Mouse (Mus musculus) neural tube, embryonic 12.5 days (tissue): ENCODE results near the gene Ythdf1. TPM values are rescaled to one million over a fixed set of nuclear protein-coding genes. Genes with fewer than 3 reads are reported as not detected.

Experiments used
- ATAC-seq: fragments of 200-750 bp; cut with Nextera tagmentation; 2 replicates; pipeline ENCODE4 v1.8.0; 2017; ENCODE audit warnings: low read depth, mild to moderate bottlenecking, moderate TSS enrichment, moderate library complexity; ENCODE audit not compliant: low FRiP score
- H3K27ac ChIP-seq: fragments of 300-500 bp; sonication (generic); 2 replicates; pipeline ENCODE4 v1.5.1; 2016
- H3K27me3 ChIP-seq: fragments of 300-500 bp; sonication (generic); replicated peaks from 2 replicates; pipeline ENCODE4 v1.6.1; 2016; ENCODE audit warnings: mild to moderate bottlenecking
- H3K36me3 ChIP-seq: fragments of 300-500 bp; sonication (generic); 2 replicates; pipeline ENCODE4 v1.6.1; 2016; ENCODE audit warnings: mild to moderate bottlenecking
- H3K4me1 ChIP-seq: fragments of 300-500 bp; sonication (generic); 2 replicates; pipeline ENCODE4 v1.6.1; 2016
- H3K4me2 ChIP-seq: fragments of 300-500 bp; sonication (generic); replicated peaks from 2 replicates; pipeline ENCODE4 v1.6.1; 2016; ENCODE audit warnings: mild to moderate bottlenecking
- H3K4me3 ChIP-seq: fragments of 300-500 bp; sonication (generic); 2 replicates; pipeline ENCODE4 v1.5.1; 2016
- H3K9ac ChIP-seq: fragments of 300-500 bp; sonication (generic); 2 replicates; pipeline ENCODE4 v1.6.1; 2016; ENCODE audit warnings: mild to moderate bottlenecking
- H3K9me3 ChIP-seq: fragments of 300-500 bp; sonication (generic); 2 replicates; pipeline ENCODE4 v1.6.1; 2016; ENCODE audit warnings: mild to moderate bottlenecking
- WGBS: fragments of 180-500 bp; shearing (Covaris S2); methylation state at CpG from one replicate; pipeline ENCODE4 v1.1.7; 2016; 5-methylcytosine and 5-hydroxymethylcytosine counted together
- polyA plus RNA-seq: library from polyadenylated mRNA; unstranded; fragments of >200 nt; fragmentation: Nextera tagmentation; extraction: Ambion mirVana; gene quantifications from 2 replicates; pipeline ENCODE4 v1.2.1, GENCODE M21; 2016

Gene Ythdf1
- polyA plus RNA-seq, 1 experiment from 2014 or later = 64.7 TPM

DNA sequence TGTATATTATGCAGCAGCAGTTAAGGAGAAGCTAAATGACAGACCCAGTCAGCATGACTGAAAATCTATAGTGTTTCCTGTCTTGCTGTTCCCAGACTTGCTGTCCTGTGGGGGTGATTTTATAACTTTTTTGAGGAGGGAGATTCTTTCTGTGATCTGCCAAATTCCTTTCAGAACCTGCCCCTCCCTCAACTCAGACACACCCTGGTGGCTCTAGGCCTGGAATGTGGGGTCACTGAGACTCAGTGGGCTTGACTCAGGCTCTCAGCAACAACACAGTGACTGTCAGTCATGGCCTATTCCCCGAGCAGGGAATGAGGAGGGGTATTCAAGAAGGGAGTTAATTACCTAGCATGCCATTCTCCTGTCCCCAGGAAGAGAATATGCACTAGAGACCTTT lies 29.2 kb upstream of the Ythdf1 start:
- no peak for ATAC-seq
- Histone ChIP-seq H3K9ac (no peak overlapping the region), H3K9me3 (no peaks in the 10 kb centered on the region), H3K36me3 (no peaks in the 10 kb centered on the region; the same call in 1 of the 2 replicates), H3K4me3 (no peak overlapping the region), H3K27ac (no peak overlapping the region), H3K4me1 (peaks cover 31% of the 10 kb centered on the region), H3K27me3 (no peaks in the 10 kb centered on the region), H3K4me2 (no peak overlapping the region)
- WGBS = 26% methylated on average over 1 of the region's 1 CpGs

DNA sequence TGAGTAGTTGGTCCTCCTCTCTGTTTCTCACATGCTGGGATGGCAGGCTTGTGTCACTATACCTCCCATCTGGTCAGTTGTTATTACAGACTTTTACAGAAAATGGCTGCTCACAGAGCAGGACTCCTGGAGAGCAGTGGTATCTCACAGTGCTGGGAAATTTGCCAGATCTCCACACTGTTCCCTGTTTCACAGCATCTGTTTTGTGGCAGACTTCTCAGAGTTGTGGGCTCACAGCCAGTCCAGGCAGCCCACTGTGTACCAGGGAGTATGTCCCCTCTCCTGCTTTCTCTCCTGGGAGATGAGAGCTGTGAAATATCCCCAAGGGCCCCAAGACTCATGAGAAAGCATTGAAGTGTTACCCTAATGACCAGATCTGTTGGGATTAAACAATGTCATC lies 21.1 kb upstream of the Ythdf1 start:
- no peak overlapping the region for H3K27ac ChIP-seq
- H3K4me3 ChIP-seq = no peak overlapping the region
- H3K9me3 ChIP-seq = no peaks in the 10 kb centered on the region
- no peak overlapping the region for H3K9ac ChIP-seq
- peaks cover 23% of the 10 kb centered on the region for H3K36me3 ChIP-seq
- H3K27me3 ChIP-seq = no peaks in the 10 kb centered on the region
- ATAC-seq = no peak
- no peak overlapping the region for H3K4me2 ChIP-seq
- H3K4me1 ChIP-seq = no peaks in the 10 kb centered on the region

DNA sequence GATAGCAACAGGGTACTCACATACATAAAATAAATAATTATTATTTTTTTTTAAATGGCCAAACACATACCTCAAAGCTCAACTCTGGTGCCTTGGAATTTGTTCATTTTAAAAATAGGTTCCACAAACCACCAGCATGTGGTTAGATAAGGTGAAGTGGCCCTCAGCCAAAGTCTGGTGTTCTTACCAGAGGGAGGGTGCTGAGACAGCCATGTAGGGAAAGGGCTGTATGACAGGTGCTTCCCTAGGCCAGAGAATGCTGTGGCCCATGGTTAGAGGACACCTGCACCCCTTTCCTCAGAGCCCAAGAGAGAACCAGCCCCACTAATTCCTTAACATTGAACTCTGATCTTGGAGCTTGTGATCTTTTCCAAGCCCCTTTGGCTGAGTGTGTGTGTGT lies 19.4 kb upstream of the Ythdf1 start:
- H3K36me3 ChIP-seq = peaks cover 27% of the 10 kb centered on the region
- no peak for ATAC-seq
- H3K27me3 ChIP-seq = no peaks in the 10 kb centered on the region
- H3K9ac ChIP-seq = no peak overlapping the region
- no peaks in the 10 kb centered on the region for H3K9me3 ChIP-seq
- no peak overlapping the region for H3K4me3 ChIP-seq
- H3K4me1 ChIP-seq = no peaks in the 10 kb centered on the region
- no peak overlapping the region for H3K27ac ChIP-seq
- no peak overlapping the region for H3K4me2 ChIP-seq

DNA sequence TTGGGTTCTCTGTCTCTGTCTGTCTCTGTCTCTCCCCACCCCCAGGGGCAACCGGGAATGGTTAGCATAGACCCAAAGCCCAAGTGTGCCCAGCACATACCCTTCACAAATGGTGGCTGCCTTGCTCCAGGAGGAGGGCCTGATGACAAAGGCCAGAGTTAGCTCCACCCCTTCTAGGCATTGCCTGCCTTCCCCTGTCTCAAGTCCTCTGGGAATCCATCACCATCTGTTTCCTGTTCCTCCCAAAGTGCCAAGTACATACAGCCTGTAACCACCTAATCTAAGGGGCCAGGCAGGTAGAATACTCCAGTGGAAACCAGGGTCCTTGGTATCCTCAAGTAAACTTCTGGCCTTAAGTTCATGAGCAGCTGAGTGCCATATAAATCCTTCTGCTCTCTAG lies 11.7 kb upstream of the Ythdf1 start:
- H3K4me2 ChIP-seq = no peak overlapping the region
- H3K36me3 ChIP-seq = peaks cover 17% of the 10 kb centered on the region; the same call in 1 of the 2 replicates
- H3K27me3 ChIP-seq = no peaks in the 10 kb centered on the region
- WGBS = 73% methylated on average over 1 of the region's 1 CpGs
- H3K9me3 ChIP-seq = no peaks in the 10 kb centered on the region
- H3K9ac ChIP-seq = no peak overlapping the region
- H3K4me1 ChIP-seq = no peaks in the 10 kb centered on the region; the same call in 1 of the 2 replicates
- no peak for ATAC-seq
- no peak overlapping the region for H3K27ac ChIP-seq
- no peak overlapping the region for H3K4me3 ChIP-seq

DNA sequence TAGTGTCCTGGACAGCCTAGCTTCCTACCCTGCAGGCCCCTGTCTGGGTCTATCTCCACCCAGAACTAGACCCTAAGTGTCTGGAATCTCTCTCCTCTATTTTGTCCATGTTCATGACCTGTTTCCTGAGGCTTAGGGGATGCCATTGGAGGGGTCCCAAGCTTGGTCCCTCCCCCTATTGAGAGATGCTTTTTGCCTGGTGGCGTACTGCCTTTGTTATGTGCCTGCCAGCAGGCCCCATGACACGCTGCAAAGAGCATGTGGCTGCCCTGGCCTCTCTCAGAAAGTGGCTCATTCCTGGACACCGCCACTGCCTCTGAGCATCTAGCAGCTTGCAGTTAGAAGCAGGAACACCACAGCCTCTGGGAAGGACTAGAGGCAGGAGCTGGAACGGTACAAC lies 8.0 kb upstream of the Ythdf1 start, which contains the start of gene Birc7:
Gene Birc7, plus strand, starts transcription at position 301 of the 400 bp plus-strand sequence.
- H3K9me3 ChIP-seq = no peaks in the 10 kb centered on the region
- H3K27ac ChIP-seq = no peak within 1 kb of the TSS
- H3K4me2 ChIP-seq = no peak within 1 kb of the TSS
- 50% methylated on average over 4 of the region's 4 CpGs for WGBS
- no peaks in the 10 kb centered on the region for H3K27me3 ChIP-seq
- H3K36me3 ChIP-seq = peaks cover 4% of the 10 kb centered on the region; the same call in 1 of the 2 replicates
- no peak for ATAC-seq
- no peaks in the 10 kb centered on the region; the same call in 1 of the 2 replicates for H3K4me1 ChIP-seq
- H3K4me3 ChIP-seq = no peak within 1 kb of the TSS
- no peak within 1 kb of the TSS for H3K9ac ChIP-seq

DNA sequence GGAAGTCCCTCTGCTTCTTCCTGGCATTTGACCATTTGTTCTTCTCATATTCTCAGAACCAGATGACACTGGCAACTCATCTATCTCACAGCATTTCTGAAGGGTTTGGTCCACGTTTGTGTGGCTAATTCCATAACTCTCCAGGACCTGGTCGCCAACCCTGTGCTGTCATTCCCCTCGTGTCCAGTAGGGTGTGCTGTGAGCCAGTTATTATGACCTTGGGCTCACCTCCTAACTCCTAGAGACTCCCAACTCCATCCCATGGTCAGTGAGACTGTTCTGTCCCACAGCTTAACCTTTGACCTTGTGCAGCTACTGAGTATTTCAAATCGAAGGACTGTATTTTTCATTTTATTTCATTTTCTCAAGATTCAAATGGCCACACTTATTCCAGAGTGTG lies 4.4 kb upstream of the Ythdf1 start:
- no peak overlapping the region for H3K4me2 ChIP-seq
- H3K4me3 ChIP-seq = no peak overlapping the region
- no peak overlapping the region for H3K27ac ChIP-seq
- ATAC-seq = no peak
- 5% methylated on average over 4 of the region's 4 CpGs for WGBS
- H3K9ac ChIP-seq = no peak overlapping the region
- H3K4me1 ChIP-seq = peaks cover 4% of the 10 kb centered on the region; the same call in 1 of the 2 replicates
- H3K9me3 ChIP-seq = no peaks in the 10 kb centered on the region
- H3K36me3 ChIP-seq = no peaks in the 10 kb centered on the region
- no peaks in the 10 kb centered on the region for H3K27me3 ChIP-seq

DNA sequence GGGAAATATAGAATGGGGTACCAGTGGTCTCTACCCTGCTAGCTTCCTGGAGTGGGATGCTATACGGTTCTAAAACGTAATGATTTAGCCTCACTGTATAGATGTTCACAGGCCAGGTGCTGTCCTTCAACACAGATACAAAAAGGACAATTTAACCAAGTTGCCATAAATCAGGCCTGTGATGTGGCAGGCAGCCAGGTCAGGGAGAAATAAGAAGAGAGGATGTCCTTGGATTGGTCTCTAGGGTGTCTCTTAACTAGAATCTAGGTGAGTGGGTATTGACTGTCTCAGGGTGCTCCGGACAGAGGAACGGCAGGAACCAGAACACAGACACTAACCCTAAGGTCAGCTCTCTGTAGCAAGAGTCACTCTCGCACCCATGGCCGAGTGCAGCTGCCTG lies 2.0 kb upstream of the Ythdf1 start:
- Histone ChIP-seq H3K4me2 (no peak overlapping the region), H3K27me3 (no peaks in the 10 kb centered on the region), H3K4me1 (peaks cover 13% of the 10 kb centered on the region), H3K9ac (no peak overlapping the region), H3K27ac (no peak overlapping the region), H3K4me3 (no peak overlapping the region), H3K9me3 (no peaks in the 10 kb centered on the region), H3K36me3 (peaks cover 8% of the 10 kb centered on the region; the same call in 1 of the 2 replicates)
- no peak for ATAC-seq
- 91% methylated on average over 6 of the region's 6 CpGs for WGBS

DNA sequence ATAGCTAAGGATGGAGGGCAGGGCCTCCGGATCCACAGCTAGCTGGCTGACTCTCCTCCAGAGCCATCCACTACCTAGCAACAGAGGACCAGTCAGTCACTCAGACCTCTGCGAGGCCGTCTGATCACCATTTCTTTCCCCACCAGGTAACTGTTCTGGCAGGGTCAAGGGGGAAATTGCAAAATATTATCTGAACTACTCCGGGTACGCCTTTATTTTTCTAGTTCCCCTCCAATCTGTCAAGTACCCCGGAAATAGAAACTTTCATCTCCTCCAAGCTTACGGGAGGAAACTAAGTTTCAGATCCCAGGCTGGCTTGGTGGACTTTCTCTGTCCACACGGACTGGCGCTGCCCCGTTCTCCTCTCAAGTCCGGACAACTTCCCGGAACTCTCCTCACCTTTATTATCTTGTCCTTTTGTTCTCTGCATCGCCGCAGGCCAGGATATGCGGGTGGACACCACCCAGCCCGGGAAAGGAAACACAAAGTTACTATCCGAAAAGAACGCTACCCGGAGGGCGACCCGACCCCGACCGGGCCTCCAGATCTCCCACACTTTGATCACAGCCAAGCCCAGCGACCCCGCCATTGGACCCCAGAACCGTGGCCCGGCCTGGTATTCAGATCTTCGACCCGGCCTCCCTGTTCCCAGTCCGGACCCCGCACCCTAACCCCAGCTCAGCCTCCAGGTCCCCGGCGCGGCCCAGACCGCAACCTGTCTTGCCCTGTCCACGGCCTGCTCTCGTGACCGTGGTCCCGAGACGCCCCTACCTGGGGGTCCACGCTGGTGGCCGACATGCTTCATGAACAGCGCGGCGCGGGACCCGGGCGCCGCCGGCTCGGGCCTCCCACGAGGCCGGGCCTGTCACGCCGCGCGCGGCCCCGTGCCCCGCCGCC lies 588 bp downstream of the Ythdf1 start:
- Histone ChIP-seq H3K4me3 (peak overlapping the region; percentile 100), H3K27me3 (no peaks in the 10 kb centered on the region), H3K36me3 (peaks cover 26% of the 10 kb centered on the region; the same call in 1 of the 2 replicates), H3K9ac (peak overlapping the region; percentile 99), H3K4me2 (peak overlapping the region; percentile 89), H3K9me3 (no peaks in the 10 kb centered on the region), H3K27ac (no peak overlapping the region), H3K4me1 (peaks cover 16% of the 10 kb centered on the region)
- 1% methylated on average over 61 of the region's 61 CpGs for WGBS
- peak; percentile 65 for ATAC-seq

DNA sequence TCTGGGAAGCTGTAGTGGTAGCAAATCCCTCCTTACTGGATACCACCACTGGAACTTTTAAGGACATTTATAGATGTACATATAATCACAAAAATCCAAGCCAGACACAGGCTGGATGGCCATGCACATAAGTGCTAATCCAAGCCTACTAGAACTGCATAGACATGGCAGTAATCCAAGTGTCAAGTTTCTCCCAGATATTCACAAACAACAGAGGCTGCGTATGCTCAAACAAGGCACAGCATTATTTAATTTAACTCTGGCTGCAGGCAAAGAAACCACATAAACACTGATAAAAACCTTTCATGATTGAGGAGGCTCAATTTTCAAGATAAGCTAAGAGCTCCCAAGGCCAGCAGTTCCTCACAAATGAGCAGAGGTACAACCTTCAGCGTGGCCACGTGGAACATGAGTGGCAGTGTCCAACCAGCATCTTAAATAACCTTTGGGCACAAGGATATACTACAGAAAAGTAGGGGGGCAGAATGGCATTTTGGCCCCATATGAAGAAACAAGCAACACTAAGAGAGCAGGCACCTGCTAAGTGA lies 4.8 kb downstream of the Ythdf1 start:
- Histone ChIP-seq H3K27me3 (no peaks in the 10 kb centered on the region), H3K9me3 (no peaks in the 10 kb centered on the region), H3K4me2 (no peak overlapping the region), H3K4me1 (peaks cover 12% of the 10 kb centered on the region), H3K9ac (no peak overlapping the region), H3K36me3 (peaks cover 63% of the 10 kb centered on the region), H3K27ac (no peak overlapping the region), H3K4me3 (no peak overlapping the region)
- 91% methylated on average over 3 of the region's 3 CpGs for WGBS
- no peak for ATAC-seq

DNA sequence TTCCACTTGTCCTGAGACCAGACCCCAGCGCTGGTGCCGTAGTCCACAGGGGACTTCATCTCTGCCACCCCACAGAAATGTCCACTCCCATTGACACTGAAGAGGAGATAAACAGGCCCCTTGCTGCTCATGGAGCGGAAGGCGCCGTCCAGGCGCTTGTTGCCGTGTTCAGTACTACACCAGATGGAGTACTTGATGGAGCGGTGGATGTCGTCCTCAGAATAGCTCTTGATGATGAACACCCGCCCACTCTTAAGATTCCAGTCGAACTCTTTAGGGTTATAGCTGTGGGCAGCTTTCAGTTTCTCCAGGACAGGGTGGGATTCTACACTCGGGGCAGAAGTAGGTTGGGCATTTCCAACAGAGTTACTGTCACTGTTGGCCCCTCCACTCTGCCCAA lies 9.8 kb downstream of the Ythdf1 start:
- H3K9me3 ChIP-seq = no peaks in the 10 kb centered on the region
- no peak overlapping the region for H3K27ac ChIP-seq
- no peaks in the 10 kb centered on the region for H3K27me3 ChIP-seq
- no peak for ATAC-seq
- peaks cover 5% of the 10 kb centered on the region; the same call in 1 of the 2 replicates for H3K4me1 ChIP-seq
- no peak overlapping the region for H3K4me3 ChIP-seq
- peaks cover 59% of the 10 kb centered on the region for H3K36me3 ChIP-seq
- WGBS = 94% methylated on average over 12 of the region's 12 CpGs
- no peak overlapping the region for H3K4me2 ChIP-seq
- no peak overlapping the region for H3K9ac ChIP-seq

DNA sequence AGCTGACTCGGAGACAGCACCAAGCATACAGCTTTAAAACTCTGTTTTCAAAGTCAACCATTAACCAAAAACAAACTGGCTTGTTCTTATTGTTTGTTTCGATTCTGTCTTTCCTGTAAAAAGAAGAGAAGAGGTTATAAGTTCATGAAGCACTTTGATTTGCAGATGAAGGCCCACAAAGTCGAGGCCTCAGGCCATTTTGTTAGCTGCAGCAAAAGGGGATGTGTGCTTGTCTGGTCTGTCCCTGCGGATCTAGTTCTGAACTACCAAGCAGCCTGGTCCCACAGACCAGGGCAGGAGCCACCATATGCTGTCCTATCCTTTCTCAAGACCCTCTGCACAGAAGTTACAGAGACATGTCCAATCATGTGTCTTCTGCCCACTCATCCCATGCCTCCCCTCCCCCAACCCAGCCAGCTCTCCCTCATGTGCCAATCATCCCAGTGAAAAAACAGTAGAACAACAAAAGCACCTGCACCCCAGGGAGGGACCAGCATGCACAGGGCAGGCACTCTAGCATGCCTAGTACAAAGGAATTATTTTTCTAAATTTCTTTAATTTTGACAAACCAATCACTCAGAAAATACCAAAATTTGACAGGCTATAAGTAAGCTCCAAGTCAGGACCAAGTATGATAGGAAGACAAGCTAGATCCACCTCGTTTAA lies 15.1 kb downstream of the Ythdf1 start:
- Histone ChIP-seq H3K27me3 (no peaks in the 10 kb centered on the region), H3K36me3 (peaks cover 26% of the 10 kb centered on the region), H3K9ac (no peak overlapping the region), H3K27ac (no peak overlapping the region), H3K4me3 (no peak overlapping the region), H3K9me3 (no peaks in the 10 kb centered on the region), H3K4me1 (peaks cover 9% of the 10 kb centered on the region), H3K4me2 (no peak overlapping the region)
- WGBS = 65% methylated on average over 5 of the region's 5 CpGs
- no peak for ATAC-seq

DNA sequence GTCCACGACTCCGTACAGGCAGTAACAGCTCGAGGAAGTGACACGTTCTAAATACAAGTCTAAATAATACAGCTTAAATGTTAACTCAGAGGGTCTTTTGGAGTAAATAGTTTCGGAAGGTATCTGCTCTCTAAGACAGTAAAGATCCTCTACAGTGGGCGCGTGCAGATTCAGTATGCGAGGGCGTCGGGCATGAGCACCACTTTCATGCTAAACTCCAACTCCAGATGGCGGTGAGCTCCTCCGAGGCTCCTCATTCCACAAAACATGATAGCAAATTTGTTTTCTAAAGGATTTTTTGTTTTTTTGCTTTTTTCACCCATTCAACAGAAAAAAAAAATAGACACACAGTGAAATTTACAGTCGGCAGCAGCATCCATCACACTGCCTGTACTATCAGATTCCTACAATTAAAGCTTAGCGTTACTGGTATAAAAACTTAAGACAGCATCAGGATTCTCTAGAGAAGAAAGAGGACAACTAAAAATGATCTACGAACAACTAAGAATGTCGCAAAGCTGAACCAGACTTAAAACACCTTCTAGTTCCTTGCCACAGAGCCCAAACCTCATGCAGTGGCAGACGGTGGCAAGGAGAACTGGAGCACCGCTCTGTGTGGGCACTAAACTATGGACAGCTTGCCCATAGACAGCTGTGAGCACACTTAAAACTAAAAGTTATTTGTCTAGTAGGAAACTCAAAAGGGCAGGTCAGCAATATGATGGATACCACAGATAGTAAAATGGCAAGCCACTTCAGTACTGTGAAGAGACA lies 16.1 kb downstream of the Ythdf1 start:
- ATAC-seq = no peak
- Histone ChIP-seq H3K4me3 (no peak overlapping the region), H3K27ac (no peak overlapping the region), H3K36me3 (peaks cover 16% of the 10 kb centered on the region; the same call in 1 of the 2 replicates), H3K4me1 (peaks cover 9% of the 10 kb centered on the region), H3K4me2 (no peak overlapping the region), H3K9me3 (no peaks in the 10 kb centered on the region), H3K27me3 (no peaks in the 10 kb centered on the region), H3K9ac (no peak overlapping the region)
- WGBS = 95% methylated on average over 18 of the region's 18 CpGs
